Mouse (Mus musculus) CH12.LX (cell line): ENCODE measurements at regions not wholly inside any gene's neighbourhood (a gene's known extent, or its start where the extent isn't known, plus 50 kb on each side); places are given as distances from the start of the nearest gene placed in this dataset.

Source experiments
- DNase-seq: peaks from one replicate; pipeline ENCODE4 v3.0.0-alpha.2; 2013; ENCODE audit errors: extremely low read depth
- H3K27ac ChIP-seq: 2 replicates; pipeline ENCODE4 v1.5.1; 2012; ENCODE audit warnings: low read depth, mild to moderate bottlenecking, control low read depth, moderate library complexity; ENCODE audit not compliant: insufficient read depth
- H3K27me3 ChIP-seq: replicated peaks from 2 replicates; pipeline ENCODE3; 2012; ENCODE audit warnings: inconsistent platforms
- H3K36me3 ChIP-seq, 2 experiments: replicated peaks in 1 of 2; 2 replicates each; pipeline versions ENCODE3 to v1.6.1; 2012; ENCODE audit warnings: inconsistent platforms in 1 of 2, low read length in 1 of 2, mild to moderate bottlenecking in 1 of 2, mixed read lengths in 1 of 2, moderate library complexity in 1 of 2; ENCODE audit not compliant: control insufficient read depth in 1 of 2, insufficient read depth in 1 of 2
- H3K4me1 ChIP-seq, 2 experiments: 2 replicates each; pipeline ENCODE4 v1.6.1; 2012; ENCODE audit warnings: inconsistent platforms in 1 of 2, moderate library complexity in 1 of 2; ENCODE audit not compliant: insufficient read depth in 2 of 2, control insufficient read depth in 1 of 2
- H3K4me2 ChIP-seq: 2 replicates; pipeline ENCODE4 v1.6.1; 2012; ENCODE audit warnings: low read depth, mild to moderate bottlenecking, control low read depth; ENCODE audit not compliant: poor library complexity, insufficient read depth, severe bottlenecking
- H3K4me3 ChIP-seq, 3 experiments: fragments of 150-350 bp in 1 of 3; sonication (generic) in 1 of 3; replicated peaks in 1 of 3; 2 replicates each; pipeline versions ENCODE3 to v1.5.1; 2011 to 2012; ENCODE audit warnings: low read depth in 2 of 3, low read length in 2 of 3, mild to moderate bottlenecking in 2 of 3, moderate library complexity in 2 of 3, control low read depth in 1 of 3, improper control_type of control experiment in 1 of 3, inconsistent platforms in 1 of 3, mixed read lengths in 1 of 3; ENCODE audit not compliant: poor library complexity in 1 of 3
- H3K79me2 ChIP-seq: replicated peaks from 2 replicates; pipeline ENCODE4 v1.6.1; 2012; ENCODE audit warnings: mild to moderate bottlenecking, moderate library complexity; ENCODE audit not compliant: control insufficient read depth, poor library complexity, insufficient read depth, severe bottlenecking; ENCODE audit errors: extremely low read depth
- H3K9ac ChIP-seq: 2 replicates; pipeline ENCODE4 v1.6.1; 2012; ENCODE audit warnings: low read depth, mild to moderate bottlenecking, control low read depth, moderate library complexity; ENCODE audit not compliant: insufficient read depth
- H3K9me3 ChIP-seq: replicated peaks from 2 replicates; pipeline ENCODE3; 2012; ENCODE audit warnings: low read length, inconsistent platforms, mixed read lengths
- CHD2 ChIP-seq: IDR thresholded peaks from 2 replicates; pipeline ENCODE4 v1.6.1; 2011; ENCODE audit warnings: low read length, improper control_type of control experiment
- E2F4 ChIP-seq: IDR thresholded peaks from 2 replicates; pipeline ENCODE4 v1.6.1; 2011; ENCODE audit warnings: low read depth, low read length, improper control_type of control experiment; ENCODE audit not compliant: insufficient replicate concordance
- ELF1 ChIP-seq: IDR thresholded peaks from 2 replicates; pipeline ENCODE4 v1.6.1; 2014; ENCODE audit warnings: low read depth, mild to moderate bottlenecking, inconsistent platforms, low read length, improper control_type of control experiment
- HCFC1 ChIP-seq: IDR thresholded peaks from 2 replicates; pipeline ENCODE4 v1.6.1; 2012; ENCODE audit warnings: low read depth, mild to moderate bottlenecking, inconsistent platforms, low read length, improper control_type of control experiment
- IRF4 ChIP-seq: IDR thresholded peaks from 2 replicates; pipeline ENCODE4 v1.6.1; 2014; ENCODE audit warnings: low read depth, mild to moderate bottlenecking, inconsistent platforms, low read length, improper control_type of control experiment
- KAT2A ChIP-seq: IDR thresholded peaks from 2 replicates; pipeline ENCODE4 v1.6.1; 2012; ENCODE audit warnings: low read length, improper control_type of control experiment, inconsistent platforms; ENCODE audit not compliant: insufficient replicate concordance
- NRF1 ChIP-seq: IDR thresholded peaks from 2 replicates; pipeline ENCODE4 v1.6.1; 2014; ENCODE audit warnings: low read depth, mild to moderate bottlenecking, inconsistent platforms, low read length, improper control_type of control experiment, moderate library complexity
- PAX5 ChIP-seq: IDR thresholded peaks from 2 replicates; pipeline ENCODE4 v1.6.1; 2012; ENCODE audit warnings: low read length, inconsistent platforms, mixed read lengths
- POLR2AphosphoS2 ChIP-seq: IDR thresholded peaks from 2 replicates; pipeline ENCODE4 v1.6.1; 2011; ENCODE audit warnings: low read depth, low read length, improper control_type of control experiment
- SMC3 ChIP-seq: IDR thresholded peaks from 2 replicates; pipeline ENCODE4 v1.6.1; 2011; ENCODE audit warnings: low read depth, low read length, improper control_type of control experiment
- ZC3H11A ChIP-seq: IDR thresholded peaks from 2 replicates; pipeline ENCODE4 v1.6.1; 2012; ENCODE audit warnings: low read depth, mild to moderate bottlenecking, inconsistent platforms, low read length, improper control_type of control experiment
- ZNF384 ChIP-seq: IDR thresholded peaks from 2 replicates; pipeline ENCODE4 v1.6.1; 2012; ENCODE audit warnings: low read depth, low read length, improper control_type of control experiment, inconsistent platforms
- dilution Hi-C: fragments of 300-500 bp; cut with MboI; formaldehyde crosslinking; loops from 2 replicates; pipeline ENCODE4 v1.14.3; 2020; ENCODE audit warnings: low sequenced_read_pairs; ENCODE audit not compliant: extremely low pct_unique_long_range_greater_than_20kb, extremely low pct_ligation_motif_present
- in situ Hi-C: fragments of 300-500 bp; cut with MboI; formaldehyde crosslinking; loops from 3 replicates; pipeline ENCODE4 v1.14.3; 2019; ENCODE audit warnings: low sequenced_read_pairs, low pct_ligation_motif_present, low pct_unique_long_range_greater_than_20kb, mixed read lengths

- in situ Hi-C loops, result no loop called here
- H3K27ac ChIP-seq, result no peak overlapping the region
- 0 out of 4 replicates have a peak, but pooled peaks cover 0 to 2% of the 10 kb centered on the region in 2 experiments for H3K4me1 ChIP-seq
- no peaks in the 10 kb centered on the region for H3K27me3 ChIP-seq
- H3K4me2 ChIP-seq, result no peak overlapping the region
- H3K36me3 ChIP-seq, result no peaks in the 10 kb centered on the region
- TF ChIP-seq IRF4, result no peak
- TF ChIP-seq POLR2AphosphoS2, result no peak
- no peak for TF ChIP-seq SMC3
- no peak for TF ChIP-seq CHD2
- TF ChIP-seq NRF1, result no peak
- TF ChIP-seq E2F4, result no peak
- TF ChIP-seq KAT2A, result no peak
- no peak for TF ChIP-seq PAX5
- TF ChIP-seq ELF1, result no peak
- no peak for TF ChIP-seq ZC3H11A
- TF ChIP-seq ZNF384, result no peak
- TF ChIP-seq HCFC1, result no peak
- no peaks in the 10 kb centered on the region for H3K79me2 ChIP-seq
- no peak overlapping the region for H3K4me3 ChIP-seq
- dilution Hi-C loops, result no loop called here
- no peak overlapping the region for H3K9ac ChIP-seq
- peaks cover 3% of the 10 kb centered on the region for H3K9me3 ChIP-seq
- DNase-seq, result no peak
These were observed 51.1 kb upstream of the Bcl6 start for GRCm38 (mm10) chr16:24039765-24040164.
